Mouse (Mus musculus): ENCODE measurements around the gene Wrap53. TPM values are rescaled to one million over a fixed set of nuclear protein-coding genes. Genes with fewer than 3 reads are reported as not detected.
A peak's percentile ranks its signal among the peaks of the same experiment; 100 is the strongest.

Gene Wrap53
- polyA plus RNA-seq, 1 experiment = 18.8 TPM

GRCm38 (mm10) chr11:69527098-69528030, 52.7 kb downstream of the Wrap53 start:
- Histone ChIP-seq H3K27ac (ENCODE audit: insufficient read depth, low read length) (no peak overlapping the region), H3K4me1 (ENCODE audit: control insufficient read depth, insufficient read depth, low read length) (no peaks in the 10 kb centered on the region; the same call in 1 of the 2 replicates), H3K27me3 (ENCODE audit: control insufficient read depth, insufficient read depth, low read length) (no peaks in the 10 kb centered on the region), H3K4me3 (replicated peaks; ENCODE audit: insufficient read depth, low read depth, low read length) (peak overlapping the region; percentile 30)
- WGBS = 13% methylated on average over 30 of the region's 30 CpGs
- TF ChIP-seq POLR2A (IDR thresholded peaks at IDR 0.05; ENCODE audit: borderline replicate concordance, insufficient read depth, low read length) = no peak
- TF ChIP-seq CTCF (IDR thresholded peaks at IDR 0.05; ENCODE audit: borderline replicate concordance, insufficient read depth, low read depth, low read length) = no peak
- DNase-seq = peak in 1 of 2 experiments; percentile 20

GRCm38 (mm10) chr11:69526631-69527030, 53.4 kb downstream of the Wrap53 start:
- no peak for DNase-seq
- TF ChIP-seq CTCF (IDR thresholded peaks at IDR 0.05; ENCODE audit: borderline replicate concordance, insufficient read depth, low read depth, low read length) (no peak), POLR2A (IDR thresholded peaks at IDR 0.05; ENCODE audit: borderline replicate concordance, insufficient read depth, low read length) (no peak)
- Histone ChIP-seq H3K27me3 (ENCODE audit: control insufficient read depth, insufficient read depth, low read length) (no peaks in the 10 kb centered on the region), H3K4me1 (ENCODE audit: control insufficient read depth, insufficient read depth, low read length) (no peaks in the 10 kb centered on the region; the same call in 1 of the 2 replicates), H3K4me3 (replicated peaks; ENCODE audit: insufficient read depth, low read depth, low read length) (no peak overlapping the region), H3K27ac (ENCODE audit: insufficient read depth, low read length) (no peak overlapping the region)
- 51% methylated on average over 4 of the region's 4 CpGs for WGBS

GRCm38 (mm10) chr11:69525661-69526060, 54.4 kb downstream of the Wrap53 start:
- no peak for DNase-seq
- Histone ChIP-seq H3K27me3 (ENCODE audit: control insufficient read depth, insufficient read depth, low read length) (no peaks in the 10 kb centered on the region), H3K4me1 (ENCODE audit: control insufficient read depth, insufficient read depth, low read length) (no peaks in the 10 kb centered on the region; the same call in 1 of the 2 replicates), H3K27ac (ENCODE audit: insufficient read depth, low read length) (no peak overlapping the region), H3K4me3 (replicated peaks; ENCODE audit: insufficient read depth, low read depth, low read length) (no peak overlapping the region)
- TF ChIP-seq CTCF (IDR thresholded peaks at IDR 0.05; ENCODE audit: borderline replicate concordance, insufficient read depth, low read depth, low read length) = no peak
- no peak for TF ChIP-seq POLR2A (IDR thresholded peaks at IDR 0.05; ENCODE audit: borderline replicate concordance, insufficient read depth, low read length)
- WGBS = 94% methylated on average over 9 of the region's 9 CpGs

GRCm38 (mm10) chr11:69523651-69524050, 56.4 kb downstream of the Wrap53 start:
- 89% methylated on average over 4 of the region's 4 CpGs for WGBS
- no peak for DNase-seq
- no peak overlapping the region for H3K27ac ChIP-seq (ENCODE audit: insufficient read depth, low read length)
- no peaks in the 10 kb centered on the region; the same call in 1 of the 2 replicates for H3K4me1 ChIP-seq (ENCODE audit: control insufficient read depth, insufficient read depth, low read length)
- no peaks in the 10 kb centered on the region for H3K27me3 ChIP-seq (ENCODE audit: control insufficient read depth, insufficient read depth, low read length)
- TF ChIP-seq CTCF (IDR thresholded peaks at IDR 0.05; ENCODE audit: borderline replicate concordance, insufficient read depth, low read depth, low read length) (no peak), POLR2A (IDR thresholded peaks at IDR 0.05; ENCODE audit: borderline replicate concordance, insufficient read depth, low read length) (no peak)
- no peak overlapping the region for H3K4me3 ChIP-seq (replicated peaks; ENCODE audit: insufficient read depth, low read depth, low read length)

GRCm38 (mm10) chr11:69521526-69522149, 58.4 kb downstream of the Wrap53 start:
- TF ChIP-seq POLR2A (IDR thresholded peaks at IDR 0.05; ENCODE audit: borderline replicate concordance, insufficient read depth, low read length) (no peak), CTCF (IDR thresholded peaks at IDR 0.05; ENCODE audit: borderline replicate concordance, insufficient read depth, low read depth, low read length) (no peak)
- H3K27ac ChIP-seq (ENCODE audit: insufficient read depth, low read length) = no peak overlapping the region
- DNase-seq = no peak
- 85% methylated on average over 9 of the region's 9 CpGs for WGBS
- H3K27me3 ChIP-seq (ENCODE audit: control insufficient read depth, insufficient read depth, low read length) = no peaks in the 10 kb centered on the region
- no peak overlapping the region for H3K4me3 ChIP-seq (replicated peaks; ENCODE audit: insufficient read depth, low read depth, low read length)
- no peaks in the 10 kb centered on the region; the same call in 1 of the 2 replicates for H3K4me1 ChIP-seq (ENCODE audit: control insufficient read depth, insufficient read depth, low read length)

- Histone ChIP-seq H3K4me3 (replicated peaks; ENCODE audit: insufficient read depth, low read depth, low read length) (no peak overlapping the region), H3K27ac (ENCODE audit: insufficient read depth, low read length) (no peak overlapping the region), H3K27me3 (ENCODE audit: control insufficient read depth, insufficient read depth, low read length) (no peaks in the 10 kb centered on the region), H3K4me1 (ENCODE audit: control insufficient read depth, insufficient read depth, low read length) (no peaks in the 10 kb centered on the region; the same call in 1 of the 2 replicates)
- TF ChIP-seq CTCF (IDR thresholded peaks at IDR 0.05; ENCODE audit: borderline replicate concordance, insufficient read depth, low read depth, low read length) (no peak), POLR2A (IDR thresholded peaks at IDR 0.05; ENCODE audit: borderline replicate concordance, insufficient read depth, low read length) (no peak)
- DNase-seq = no peak
- WGBS = 63% methylated on average over 4 of the region's 4 CpGs
These were observed 60.1 kb downstream of the Wrap53 start for GRCm38 (mm10) chr11:69519976-69520375.

GRCm38 (mm10) chr11:69516661-69517060, 63.4 kb downstream of the Wrap53 start:
- TF ChIP-seq POLR2A (IDR thresholded peaks at IDR 0.05; ENCODE audit: borderline replicate concordance, insufficient read depth, low read length) = no peak
- no peak for TF ChIP-seq CTCF (IDR thresholded peaks at IDR 0.05; ENCODE audit: borderline replicate concordance, insufficient read depth, low read depth, low read length)
- no peak overlapping the region for H3K4me3 ChIP-seq (replicated peaks; ENCODE audit: insufficient read depth, low read depth, low read length)
- 72% methylated on average over 3 of the region's 3 CpGs for WGBS
- no peaks in the 10 kb centered on the region for H3K4me1 ChIP-seq (ENCODE audit: control insufficient read depth, insufficient read depth, low read length)
- H3K27me3 ChIP-seq (ENCODE audit: control insufficient read depth, insufficient read depth, low read length) = no peaks in the 10 kb centered on the region
- H3K27ac ChIP-seq (ENCODE audit: insufficient read depth, low read length) = no peak overlapping the region
- DNase-seq = no peak
